Mouse (Mus musculus) lung, adult 2 months (tissue): Measurements from ENCODE around the gene Dppa3.

Experiments
- CTCF ChIP-seq: fragments of 200-500 bp; IDR thresholded peaks from 2 replicates; pipeline ENCODE4 v1.5.1; 2011; ENCODE audit warnings: mild to moderate bottlenecking, low read length, control low read depth; ENCODE audit not compliant: insufficient read depth
- POLR2A ChIP-seq: fragments of 200-500 bp; IDR thresholded peaks from 2 replicates; pipeline ENCODE4 v1.6.1; 2011; ENCODE audit warnings: low read depth, mild to moderate bottlenecking, control low read depth, low read length, borderline replicate concordance; ENCODE audit errors: extremely low read depth

DNA sequence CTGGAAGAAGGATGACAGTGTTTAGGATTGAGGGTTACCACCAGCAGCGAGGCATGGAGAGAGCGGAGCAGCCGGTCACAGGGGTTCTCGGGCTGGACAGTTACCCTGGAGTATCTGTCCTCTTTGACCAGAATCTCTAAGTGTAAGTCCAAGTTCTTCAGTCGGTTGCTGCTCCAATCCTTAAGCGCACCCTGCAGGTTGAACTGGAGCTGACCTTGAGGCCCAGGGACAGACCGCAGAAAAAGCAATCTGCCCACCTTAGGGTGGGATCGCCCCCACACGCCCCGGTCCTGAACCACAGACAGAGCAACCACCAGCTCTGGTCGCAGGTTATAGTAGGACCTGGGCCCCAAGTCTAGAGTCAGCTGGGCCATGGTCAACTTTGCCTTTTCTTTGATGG lies 19.5 kb upstream of the Dppa3 start:
- TF ChIP-seq POLR2A (no peak), CTCF (no peak)
